Mouse (Mus musculus) liver, embryonic 16.5 days (tissue): ENCODE results near the gene Gna14. TPM values are rescaled to one million over a fixed set of nuclear protein-coding genes. Genes with fewer than 3 reads are reported as not detected.
A peak's percentile ranks its signal among the peaks of the same experiment; 100 is the strongest.

Source experiments
- ATAC-seq: fragments of 200-750 bp; cut with Nextera tagmentation; 2 replicates; pipeline ENCODE4 v1.8.0; 2017; ENCODE audit warnings: low read depth, mild to moderate bottlenecking, moderate number of reproducible peaks, moderate library complexity
- H3K27ac ChIP-seq: fragments of 300-500 bp; sonication (generic); 2 replicates; pipeline ENCODE4 v1.5.1; 2014; ENCODE audit warnings: mild to moderate bottlenecking, low read length
- H3K27me3 ChIP-seq: fragments of 300-500 bp; sonication (generic); 2 replicates; pipeline ENCODE4 v1.6.1; 2014; ENCODE audit warnings: low read depth, low read length, mixed read lengths; ENCODE audit not compliant: control insufficient read depth, insufficient read depth
- H3K36me3 ChIP-seq: fragments of 300-500 bp; sonication (generic); 2 replicates; pipeline ENCODE4 v1.6.1; 2014; ENCODE audit warnings: mild to moderate bottlenecking; ENCODE audit not compliant: control insufficient read depth, insufficient read depth
- H3K4me1 ChIP-seq: fragments of 300-500 bp; sonication (generic); 2 replicates; pipeline ENCODE4 v1.6.1; 2014; ENCODE audit warnings: low read depth, low read length, mixed read lengths; ENCODE audit not compliant: control insufficient read depth
- H3K4me2 ChIP-seq: fragments of 300-500 bp; sonication (generic); 2 replicates; pipeline ENCODE4 v1.6.1; 2014; ENCODE audit warnings: low read depth, low read length, mixed read lengths
- H3K4me3 ChIP-seq: fragments of 300-500 bp; sonication (generic); 2 replicates; pipeline ENCODE4 v1.5.1; 2014; ENCODE audit warnings: low read depth, mild to moderate bottlenecking, low read length
- H3K9ac ChIP-seq: fragments of 300-500 bp; sonication (generic); 2 replicates; pipeline ENCODE4 v1.6.1; 2014; ENCODE audit warnings: low read depth, low read length
- H3K9me3 ChIP-seq: fragments of 300-500 bp; sonication (generic); replicated peaks from 2 replicates; pipeline ENCODE4 v1.6.1; 2016; ENCODE audit warnings: low read length; ENCODE audit not compliant: control insufficient read depth
- WGBS: fragments of 180-500 bp; shearing (Covaris S2); extraction: QIAGEN DNeasy Blood & Tissue Kit; methylation state at CpG from one replicate; pipeline ENCODE4 v1.1.7; 2014; ENCODE audit not compliant: insufficient replicate concordance; 5-methylcytosine and 5-hydroxymethylcytosine counted together
- polyA plus RNA-seq: library from polyadenylated mRNA; unstranded; fragments of >200 nt; fragmentation: Nextera tagmentation; extraction: Ambion mirVana; gene quantifications from 2 replicates; pipeline ENCODE4 v1.2.1, GENCODE M21; 2015

The Gna14 gene
- polyA plus RNA-seq, 1 experiment from 2014 or later = 0.72 TPM

GRCm38 (mm10) chr19:16462461-16462860 is 26.9 kb downstream of the Gna14 start:
- Histone ChIP-seq H3K4me3 (no peak overlapping the region), H3K36me3 (no peaks in the 10 kb centered on the region), H3K4me2 (no peak overlapping the region), H3K9ac (no peak overlapping the region), H3K9me3 (no peaks in the 10 kb centered on the region), H3K4me1 (peaks cover 3% of the 10 kb centered on the region), H3K27me3 (no peaks in the 10 kb centered on the region), H3K27ac (no peak overlapping the region)
- ATAC-seq = no peak
- 82% methylated on average over 9 of the region's 9 CpGs for WGBS

GRCm38 (mm10) chr19:16464730-16465129 is 29.2 kb downstream of the Gna14 start:
- no peak for ATAC-seq
- 54% methylated on average over 4 of the region's 4 CpGs for WGBS
- Histone ChIP-seq H3K4me3 (no peak overlapping the region), H3K4me1 (no peaks in the 10 kb centered on the region), H3K9ac (no peak overlapping the region), H3K27ac (no peak overlapping the region), H3K36me3 (no peaks in the 10 kb centered on the region), H3K4me2 (no peak overlapping the region), H3K9me3 (no peaks in the 10 kb centered on the region), H3K27me3 (no peaks in the 10 kb centered on the region)

DNA sequence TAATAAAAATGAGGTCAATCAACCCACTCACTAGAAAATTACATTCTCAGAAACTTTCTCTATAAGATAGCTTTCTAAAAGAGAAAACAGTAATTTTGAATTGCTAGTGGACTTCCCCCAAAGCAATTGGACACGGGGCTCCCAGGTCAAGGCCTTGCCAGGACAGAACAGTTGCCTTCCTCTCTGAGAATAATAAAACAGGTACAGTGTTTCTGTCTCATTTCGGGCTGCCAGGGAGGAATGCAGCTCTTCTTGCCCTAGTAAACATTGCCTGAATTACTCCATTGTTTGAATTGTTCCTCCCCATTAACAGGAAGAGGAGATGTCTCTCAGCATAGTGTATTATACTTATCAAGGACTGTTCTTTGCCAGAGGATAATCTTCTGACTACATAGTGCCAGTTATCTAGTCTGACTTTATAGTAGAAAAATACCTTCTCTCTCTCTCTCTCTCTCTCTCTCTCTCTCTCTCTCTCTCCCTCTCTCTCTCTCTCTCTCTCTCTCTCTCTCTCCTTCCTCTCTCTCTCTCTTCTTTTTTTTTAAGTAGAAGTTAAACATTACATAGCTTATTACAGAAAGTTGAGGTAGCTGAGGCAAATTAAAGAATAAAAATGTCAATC is 33.3 kb downstream of the Gna14 start:
- Histone ChIP-seq H3K4me3 (no peak overlapping the region), H3K4me2 (no peak overlapping the region), H3K27ac (no peak overlapping the region), H3K27me3 (no peaks in the 10 kb centered on the region), H3K9ac (no peak overlapping the region), H3K36me3 (no peaks in the 10 kb centered on the region), H3K9me3 (no peaks in the 10 kb centered on the region), H3K4me1 (no peaks in the 10 kb centered on the region; the same call in none of the 2 replicates)
- 38% methylated on average over 2 of the region's 2 CpGs for WGBS
- ATAC-seq = no peak

GRCm38 (mm10) chr19:16472655-16473054 is 37.1 kb downstream of the Gna14 start:
- no peak overlapping the region for H3K4me2 ChIP-seq
- H3K9me3 ChIP-seq = no peaks in the 10 kb centered on the region
- no peaks in the 10 kb centered on the region for H3K27me3 ChIP-seq
- no peak overlapping the region for H3K27ac ChIP-seq
- H3K4me1 ChIP-seq = peaks cover 4% of the 10 kb centered on the region
- no peaks in the 10 kb centered on the region for H3K36me3 ChIP-seq
- WGBS = 44% methylated on average over 5 of the region's 5 CpGs
- peak; percentile 71 for ATAC-seq
- H3K4me3 ChIP-seq = no peak overlapping the region
- no peak overlapping the region for H3K9ac ChIP-seq

GRCm38 (mm10) chr19:16477314-16477946 is 41.9 kb downstream of the Gna14 start:
- peaks cover 30% of the 10 kb centered on the region for H3K4me1 ChIP-seq
- 40% methylated on average over 12 of the region's 12 CpGs for WGBS
- no peak overlapping the region for H3K4me3 ChIP-seq
- no peak overlapping the region; the same call in 1 of the 2 replicates for H3K27ac ChIP-seq
- H3K27me3 ChIP-seq = no peaks in the 10 kb centered on the region
- peak overlapping the region; percentile 24 for H3K4me2 ChIP-seq
- no peaks in the 10 kb centered on the region for H3K9me3 ChIP-seq
- ATAC-seq = no peak
- H3K9ac ChIP-seq = no peak overlapping the region
- no peaks in the 10 kb centered on the region for H3K36me3 ChIP-seq

- 12% methylated on average over 8 of the region's 8 CpGs for WGBS
- H3K4me1 ChIP-seq = peaks cover 33% of the 10 kb centered on the region
- H3K36me3 ChIP-seq = no peaks in the 10 kb centered on the region
- ATAC-seq = peak; percentile 17; the same call in 1 of the 2 replicates
- H3K27ac ChIP-seq = peak overlapping the region; percentile 17; the same call in 1 of the 2 replicates
- H3K4me3 ChIP-seq = no peak overlapping the region
- no peaks in the 10 kb centered on the region for H3K9me3 ChIP-seq
- no peak overlapping the region for H3K9ac ChIP-seq
- peak overlapping the region; percentile 24; the same call in 1 of the 2 replicates for H3K4me2 ChIP-seq
- H3K27me3 ChIP-seq = no peaks in the 10 kb centered on the region
Observed at GRCm38 (mm10) chr19:16478186-16478607, 42.6 kb downstream of the Gna14 start.

DNA sequence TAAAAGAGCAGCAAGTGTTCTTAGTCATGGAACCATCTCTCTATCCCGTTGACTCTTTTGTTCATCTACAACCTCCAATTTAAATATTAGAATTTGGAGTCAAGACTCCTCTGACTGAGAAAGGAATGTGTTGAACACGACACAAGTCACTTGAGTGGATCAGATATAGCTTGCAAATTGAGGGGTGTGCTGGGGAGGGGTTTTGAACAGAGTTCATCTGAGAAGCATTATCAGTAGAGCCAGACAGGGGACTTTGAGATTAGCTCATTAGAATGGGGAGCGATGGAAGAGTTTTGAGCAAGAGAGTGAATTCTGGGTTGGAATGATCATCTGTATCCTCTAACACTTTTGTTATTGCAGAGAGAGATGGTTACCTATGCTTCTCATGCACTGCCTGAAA is 46.5 kb downstream of the Gna14 start:
- H3K4me1 ChIP-seq = peaks cover 33% of the 10 kb centered on the region
- H3K4me2 ChIP-seq = peak overlapping the region; percentile 23; the same call in 1 of the 2 replicates
- peak overlapping the region; percentile 47; the same call in 1 of the 2 replicates for H3K27ac ChIP-seq
- H3K9me3 ChIP-seq = no peaks in the 10 kb centered on the region
- H3K36me3 ChIP-seq = no peaks in the 10 kb centered on the region
- 29% methylated on average over 3 of the region's 3 CpGs for WGBS
- ATAC-seq = peak; percentile 85
- H3K27me3 ChIP-seq = no peaks in the 10 kb centered on the region
- no peak overlapping the region for H3K4me3 ChIP-seq
- H3K9ac ChIP-seq = 0 out of 2 replicates have a peak overlapping the region, but pooled peaks have one; percentile 11

GRCm38 (mm10) chr19:16484237-16484636 is 48.7 kb downstream of the Gna14 start:
- 81% methylated on average over 10 of the region's 10 CpGs for WGBS
- Histone ChIP-seq H3K27me3 (no peaks in the 10 kb centered on the region), H3K4me3 (no peak overlapping the region), H3K9me3 (no peaks in the 10 kb centered on the region), H3K27ac (no peak overlapping the region), H3K9ac (no peak overlapping the region), H3K4me2 (no peak overlapping the region), H3K4me1 (peaks cover 18% of the 10 kb centered on the region), H3K36me3 (no peaks in the 10 kb centered on the region)
- ATAC-seq = no peak

GRCm38 (mm10) chr19:16484671-16485070 is 49.1 kb downstream of the Gna14 start:
- ATAC-seq = no peak
- WGBS = 60% methylated on average over 5 of the region's 5 CpGs
- H3K36me3 ChIP-seq = no peaks in the 10 kb centered on the region
- no peak overlapping the region for H3K9ac ChIP-seq
- H3K4me2 ChIP-seq = no peak overlapping the region
- H3K4me3 ChIP-seq = no peak overlapping the region
- no peak overlapping the region for H3K27ac ChIP-seq
- H3K9me3 ChIP-seq = no peaks in the 10 kb centered on the region
- no peaks in the 10 kb centered on the region for H3K27me3 ChIP-seq
- peaks cover 18% of the 10 kb centered on the region for H3K4me1 ChIP-seq
